Mouse (Mus musculus): ENCODE measurements around the gene Shank3. TPM values are rescaled to one million over a fixed set of nuclear protein-coding genes. Genes with fewer than 3 reads are reported as not detected.

The Shank3 gene
- polyA plus RNA-seq, 1 experiment from 2014 or later, result 2.0 TPM

- Histone ChIP-seq H3K9me3 (no peaks in the 10 kb centered on the region), H3K9ac (peak overlapping the region; percentile 89), H3K27me3 (replicated peaks) (peaks cover 67% of the 10 kb centered on the region), H3K4me1 (peaks cover 26% of the 10 kb centered on the region), H3K27ac (replicated peaks) (no peak overlapping the region), H3K36me3 (peaks cover 28% of the 10 kb centered on the region), H3K4me2 (peak overlapping the region; percentile 90), H3K4me3 (peak overlapping the region; percentile 64)
- no peak for ATAC-seq (ENCODE audit: extremely low read depth, insufficient number of reproducible peaks, low FRiP score, low TSS enrichment)
- 2% methylated on average over 32 of the region's 35 CpGs for WGBS
These were observed 883 bp downstream of the Shank3 start for GRCm38 (mm10) chr15:89500221-89500791.

DNA sequence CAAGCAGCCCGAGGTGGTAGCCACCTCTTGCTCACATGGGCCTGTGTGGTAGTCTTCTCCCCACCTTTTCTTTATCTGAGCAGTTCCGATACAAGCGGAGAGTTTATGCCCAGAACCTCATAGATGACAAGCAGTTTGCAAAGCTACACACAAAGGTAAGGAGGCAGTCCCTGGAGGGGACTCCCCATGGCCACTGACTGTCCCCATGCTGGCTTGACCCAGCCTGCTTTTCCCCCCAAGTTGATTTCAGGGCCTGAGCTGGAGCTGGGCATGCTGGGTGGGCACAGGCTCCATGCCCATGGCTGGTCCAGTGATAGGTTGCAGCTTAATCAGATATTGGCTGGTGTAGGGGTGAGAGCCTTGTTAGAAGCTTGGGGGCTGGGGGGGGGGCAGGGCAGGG, 1.9 kb downstream of the Shank3 start:
- Histone ChIP-seq H3K4me3 (no peak overlapping the region), H3K9ac (no peak overlapping the region), H3K27ac (replicated peaks) (no peak overlapping the region), H3K4me1 (peaks cover 26% of the 10 kb centered on the region), H3K27me3 (replicated peaks) (peaks cover 61% of the 10 kb centered on the region), H3K9me3 (no peaks in the 10 kb centered on the region), H3K36me3 (peaks cover 32% of the 10 kb centered on the region), H3K4me2 (peak overlapping the region; percentile 90; the same call in 1 of the 2 replicates)
- no peak for ATAC-seq (ENCODE audit: extremely low read depth, insufficient number of reproducible peaks, low FRiP score, low TSS enrichment)
- WGBS, result 79% methylated on average over 3 of the region's 3 CpGs

- H3K4me3 ChIP-seq, result no peak overlapping the region
- H3K4me1 ChIP-seq, result peaks cover 6% of the 10 kb centered on the region
- WGBS, result 86% methylated on average over 9 of the region's 9 CpGs
- H3K9me3 ChIP-seq, result no peaks in the 10 kb centered on the region; the same call in 1 of the 2 replicates
- H3K36me3 ChIP-seq, result peaks cover 42% of the 10 kb centered on the region
- no peak overlapping the region for H3K4me2 ChIP-seq
- ATAC-seq (ENCODE audit: extremely low read depth, insufficient number of reproducible peaks, low FRiP score, low TSS enrichment), result no peak
- no peak overlapping the region for H3K27ac ChIP-seq (replicated peaks)
- no peak overlapping the region for H3K9ac ChIP-seq
- peaks cover 32% of the 10 kb centered on the region for H3K27me3 ChIP-seq (replicated peaks)
These were observed 5.4 kb downstream of the Shank3 start for GRCm38 (mm10) chr15:89504838-89505237.

- no peaks in the 10 kb centered on the region; the same call in 1 of the 2 replicates for H3K9me3 ChIP-seq
- ATAC-seq (ENCODE audit: extremely low read depth, insufficient number of reproducible peaks, low FRiP score, low TSS enrichment), result no peak
- no peak overlapping the region for H3K4me3 ChIP-seq
- WGBS, result 75% methylated on average over 8 of the region's 8 CpGs
- no peaks in the 10 kb centered on the region for H3K4me1 ChIP-seq
- 0 out of 2 replicates have a peak, but pooled peaks cover 5% of the 10 kb centered on the region for H3K27me3 ChIP-seq (replicated peaks)
- no peak overlapping the region for H3K9ac ChIP-seq
- no peak overlapping the region for H3K27ac ChIP-seq (replicated peaks)
- no peak overlapping the region for H3K4me2 ChIP-seq
- H3K36me3 ChIP-seq, result peaks cover 36% of the 10 kb centered on the region
These were observed 8.3 kb downstream of the Shank3 start for GRCm38 (mm10) chr15:89507751-89508150.

- Histone ChIP-seq H3K4me2 (no peak overlapping the region), H3K9me3 (no peaks in the 10 kb centered on the region), H3K9ac (no peak overlapping the region), H3K4me3 (no peak overlapping the region), H3K4me1 (no peaks in the 10 kb centered on the region), H3K27me3 (replicated peaks) (no peaks in the 10 kb centered on the region), H3K36me3 (no peaks in the 10 kb centered on the region), H3K27ac (replicated peaks) (no peak overlapping the region)
- ATAC-seq (ENCODE audit: extremely low read depth, insufficient number of reproducible peaks, low FRiP score, low TSS enrichment), result no peak
- WGBS, result 58% methylated on average over 4 of the region's 4 CpGs
These were observed 13.3 kb downstream of the Shank3 start for GRCm38 (mm10) chr15:89512679-89513078.

- 61% methylated on average over 7 of the region's 7 CpGs for WGBS
- ATAC-seq (ENCODE audit: extremely low read depth, insufficient number of reproducible peaks, low FRiP score, low TSS enrichment), result no peak
- no peak overlapping the region for H3K27ac ChIP-seq (replicated peaks)
- peaks cover 19% of the 10 kb centered on the region for H3K36me3 ChIP-seq
- H3K4me1 ChIP-seq, result 0 out of 2 replicates have a peak, but pooled peaks cover 7% of the 10 kb centered on the region
- H3K27me3 ChIP-seq (replicated peaks), result peaks cover 54% of the 10 kb centered on the region
- H3K9ac ChIP-seq, result no peak overlapping the region
- no peak overlapping the region for H3K4me2 ChIP-seq
- no peak overlapping the region for H3K4me3 ChIP-seq
- H3K9me3 ChIP-seq, result no peaks in the 10 kb centered on the region
These were observed 22.5 kb downstream of the Shank3 start for GRCm38 (mm10) chr15:89521951-89522350.

- H3K27me3 ChIP-seq (replicated peaks), result peaks cover 54% of the 10 kb centered on the region
- 0 out of 2 replicates have a peak, but pooled peaks cover 7% of the 10 kb centered on the region for H3K4me1 ChIP-seq
- H3K27ac ChIP-seq (replicated peaks), result no peak overlapping the region
- peak overlapping the region; percentile 85 for H3K4me2 ChIP-seq
- ATAC-seq (ENCODE audit: extremely low read depth, insufficient number of reproducible peaks, low FRiP score, low TSS enrichment), result no peak
- peak overlapping the region; percentile 64 for H3K4me3 ChIP-seq
- WGBS, result 80% methylated on average over 10 of the region's 10 CpGs
- peaks cover 19% of the 10 kb centered on the region for H3K36me3 ChIP-seq
- no peaks in the 10 kb centered on the region for H3K9me3 ChIP-seq
- no peak overlapping the region for H3K9ac ChIP-seq
These were observed 23.3 kb downstream of the Shank3 start for GRCm38 (mm10) chr15:89522566-89523282.

GRCm38 (mm10) chr15:89523283-89523832, 23.9 kb downstream of the Shank3 start:
- peak overlapping the region; percentile 12; the same call in 1 of the 2 replicates for H3K9ac ChIP-seq
- 22% methylated on average over 24 of the region's 47 CpGs for WGBS

DNA sequence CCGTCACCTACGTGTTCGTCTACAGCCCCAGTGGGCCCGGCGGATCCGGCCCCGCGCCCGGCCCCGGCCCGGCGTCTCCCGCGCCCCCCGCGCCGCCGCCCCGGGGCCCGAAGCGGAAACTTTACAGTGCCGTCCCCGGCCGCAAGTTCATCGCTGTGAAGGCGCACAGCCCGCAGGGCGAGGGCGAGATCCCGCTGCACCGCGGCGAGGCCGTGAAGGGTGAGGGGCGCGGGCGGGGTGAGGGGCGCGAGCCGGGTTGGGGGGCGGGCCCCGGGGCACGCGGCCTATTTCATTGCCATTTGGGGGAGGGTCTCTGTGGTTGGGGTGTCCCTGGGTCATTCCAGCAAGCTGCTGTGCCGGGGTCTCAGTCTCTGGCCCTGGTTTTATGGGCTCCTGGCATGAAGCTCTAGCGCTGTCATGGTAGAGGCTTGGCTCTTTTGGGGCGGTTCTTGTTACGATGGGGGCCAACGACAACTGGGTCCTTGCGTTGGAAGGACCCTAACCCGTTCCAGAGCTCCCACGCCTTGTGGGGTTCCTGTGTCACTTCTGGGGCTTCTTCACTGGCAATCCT, 24.7 kb downstream of the Shank3 start:
- H3K4me2 ChIP-seq, result peak overlapping the region; percentile 85
- H3K4me1 ChIP-seq, result 0 out of 2 replicates have a peak, but pooled peaks cover 7% of the 10 kb centered on the region
- H3K36me3 ChIP-seq, result peaks cover 19% of the 10 kb centered on the region
- H3K27me3 ChIP-seq (replicated peaks), result peaks cover 54% of the 10 kb centered on the region
- no peak overlapping the region for H3K27ac ChIP-seq (replicated peaks)
- no peaks in the 10 kb centered on the region for H3K9me3 ChIP-seq
- WGBS, result 19% methylated on average over 33 of the region's 52 CpGs
- H3K9ac ChIP-seq, result peak overlapping the region; percentile 78
- peak overlapping the region; percentile 64 for H3K4me3 ChIP-seq
- no peak for ATAC-seq (ENCODE audit: extremely low read depth, insufficient number of reproducible peaks, low FRiP score, low TSS enrichment)

More at GRCm38 (mm10) chr15:89523283-89523832, 23.9 kb downstream of the Shank3 start:
- Histone ChIP-seq H3K4me2 (peak overlapping the region; percentile 85), H3K36me3 (peaks cover 19% of the 10 kb centered on the region), H3K27me3 (replicated peaks) (peaks cover 54% of the 10 kb centered on the region), H3K4me3 (peak overlapping the region; percentile 64), H3K27ac (replicated peaks) (no peak overlapping the region), H3K4me1 (0 out of 2 replicates have a peak, but pooled peaks cover 7% of the 10 kb centered on the region), H3K9me3 (no peaks in the 10 kb centered on the region)
- ATAC-seq (ENCODE audit: extremely low read depth, insufficient number of reproducible peaks, low FRiP score, low TSS enrichment), result no peak

GRCm38 (mm10) chr15:89524611-89525415, 25.4 kb downstream of the Shank3 start:
- no peak overlapping the region; the same call in 1 of the 2 replicates for H3K9ac ChIP-seq
- no peaks in the 10 kb centered on the region for H3K9me3 ChIP-seq
- no peak overlapping the region for H3K27ac ChIP-seq (replicated peaks)
- peaks cover 19% of the 10 kb centered on the region for H3K36me3 ChIP-seq
- 70% methylated on average over 8 of the region's 8 CpGs for WGBS
- ATAC-seq (ENCODE audit: extremely low read depth, insufficient number of reproducible peaks, low FRiP score, low TSS enrichment), result no peak
- 0 out of 2 replicates have a peak, but pooled peaks cover 7% of the 10 kb centered on the region for H3K4me1 ChIP-seq
- H3K27me3 ChIP-seq (replicated peaks), result peaks cover 54% of the 10 kb centered on the region
- peak overlapping the region; percentile 64 for H3K4me3 ChIP-seq
- peak overlapping the region; percentile 85 for H3K4me2 ChIP-seq

All from heart, embryonic 13.5 days (tissue).